Mouse (Mus musculus) spleen, postnatal 10 days (tissue): ENCODE data around the gene Ptdss2.

Experiments
- DNase-seq, 2 experiments: peaks; one replicate each; pipeline ENCODE4 v3.0.0; 2021 to 2022; ENCODE audit warnings: low spot score in 2 of 2

Gene Ptdss2

GRCm38 (mm10) chr7:141173323-141173850 lies 51.2 kb downstream of the Ptdss2 start:
- DNase-seq = no peak

GRCm38 (mm10) chr7:141175068-141175467 lies 52.9 kb downstream of the Ptdss2 start:
- DNase-seq = no peak

GRCm38 (mm10) chr7:141176173-141176572 lies 54.0 kb downstream of the Ptdss2 start:
- DNase-seq = peak; percentile 79 to 92

GRCm38 (mm10) chr7:141188194-141188593 lies 66.0 kb downstream of the Ptdss2 start:
- DNase-seq = no peak

- DNase-seq = no peak
Observed at GRCm38 (mm10) chr7:141188733-141189132, 66.6 kb downstream of the Ptdss2 start.

- DNase-seq = no peak
Observed at GRCm38 (mm10) chr7:141190220-141190619, 68.0 kb downstream of the Ptdss2 start.

- DNase-seq = peak in 1 of 2 experiments; percentile 20
Observed at GRCm38 (mm10) chr7:141191036-141191435, 68.9 kb downstream of the Ptdss2 start.

GRCm38 (mm10) chr7:141191796-141192685 lies 69.9 kb downstream of the Ptdss2 start:
- DNase-seq = peak in 1 of 2 experiments; percentile 32

GRCm38 (mm10) chr7:141192776-141193347 lies 70.7 kb downstream of the Ptdss2 start:
- peak in 1 of 2 experiments; percentile 36 for DNase-seq

GRCm38 (mm10) chr7:141193348-141193856 lies 71.2 kb downstream of the Ptdss2 start:
- peak in 1 of 2 experiments; percentile 62 for DNase-seq

- DNase-seq = peak; percentile 98 to 99
Observed at GRCm38 (mm10) chr7:141193948-141194347, 71.8 kb downstream of the Ptdss2 start, which contains the start of the genes Hras and Lrrc56. Gene Hras (minus strand): TSS chr7:141194005. Gene Lrrc56 (plus strand): TSS chr7:141194157.

GRCm38 (mm10) chr7:141194409-141194808 lies 72.2 kb downstream of the Ptdss2 start:
- DNase-seq = no peak

GRCm38 (mm10) chr7:141194830-141195229 lies 72.6 kb downstream of the Ptdss2 start:
- peak; percentile 95 to 99 for DNase-seq

GRCm38 (mm10) chr7:141195754-141196153 lies 73.6 kb downstream of the Ptdss2 start:
- DNase-seq = no peak

- DNase-seq = no peak
Observed at GRCm38 (mm10) chr7:141196619-141197282, 74.6 kb downstream of the Ptdss2 start.

GRCm38 (mm10) chr7:141198121-141198520 lies 75.9 kb downstream of the Ptdss2 start:
- DNase-seq = no peak

- no peak for DNase-seq
Observed at GRCm38 (mm10) chr7:141204546-141204945, 82.4 kb downstream of the Ptdss2 start.

- no peak for DNase-seq
Observed at GRCm38 (mm10) chr7:141205504-141205903, 83.3 kb downstream of the Ptdss2 start.

GRCm38 (mm10) chr7:141206182-141206937 lies 84.2 kb downstream of the Ptdss2 start:
- peak; percentile 28 to 34 for DNase-seq
